8 mouse cellular contexts compared by ENCODE assay signal in genomic region chr11:54028044-54028951, GRCm38 (mm10). TPM values are rescaled to one million over a fixed set of nuclear protein-coding genes. Genes with fewer than 3 reads are reported as not detected.
DNase-seq lines count a peak whose midpoint lies in the region; ATAC-seq lines count a peak whose summit lies in the region.

Gene Slc22a4, minus strand, starts transcription at chr11:54028090.

- peak; percentile 75 for ATAC-seq in intestine, embryonic 14.5 days (replicated peaks; ENCODE audit: low FRiP score, low TSS enrichment, low read depth)
- ATAC-seq in megakaryocyte-erythroid progenitor cell, adult 5-6 weeks (replicated peaks; ENCODE audit: low FRiP score, low TSS enrichment, poor library complexity, severe bottlenecking): peak; percentile 64

- 0 out of 2 replicates have a peak, but pooled peaks cover 14% of the 10 kb centered on the region for H3K27me3 ChIP-seq in intestine, embryonic 14.5 days (replicated peaks; ENCODE audit: control insufficient read depth, insufficient read depth, low read length)

- H3K27ac ChIP-seq in intestine, embryonic 14.5 days (ENCODE audit: low read depth): no peak within 1 kb of the TSS

- H3K4me2 ChIP-seq in intestine, embryonic 14.5 days (ENCODE audit: low read length): peak within 1 kb of the TSS; percentile 96

- no peaks in the 10 kb centered on the region for H3K9me3 ChIP-seq in intestine, embryonic 14.5 days (ENCODE audit: control insufficient read depth, low read length)

- peak; percentile 87 for DNase-seq in adrenal gland, postnatal 10 days
- peak; percentile 85 for DNase-seq in embryo, embryonic 11 days
- DNase-seq in gastrocnemius, postnatal 25 days: peak; percentile 85
- peak; percentile 87 for DNase-seq in intestine, embryonic 14.5 days (ENCODE audit: low spot score)
- peak; percentile 50 to 70 for DNase-seq in left cerebral cortex, postnatal 25 days (ENCODE audit: low spot score in 2 of 2)
- DNase-seq in right cerebral cortex, postnatal 10 days (ENCODE audit: low spot score in 2 of 2): peak; percentile 74 to 80
- peak; percentile 68 to 81 for DNase-seq in urinary bladder, postnatal 4 days (ENCODE audit: low spot score in 2 of 2)

- peak within 1 kb of the TSS; percentile 52 for H3K4me3 ChIP-seq in intestine, embryonic 14.5 days (ENCODE audit: low read depth, low read length)

- H3K4me1 ChIP-seq in intestine, embryonic 14.5 days (replicated peaks; ENCODE audit: control insufficient read depth, insufficient read depth, low read length): peaks cover 4% of the 10 kb centered on the region

- 4% methylated on average over 60 of the region's 61 CpGs for WGBS in intestine, embryonic 14.5 days

- H3K9ac ChIP-seq in intestine, embryonic 14.5 days (ENCODE audit: low read length): peak within 1 kb of the TSS; percentile 45

- intact Hi-C loops in left cerebral cortex, postnatal 25 days (cut with DNase I): no loop called here

- no peaks in the 10 kb centered on the region for H3K36me3 ChIP-seq in intestine, embryonic 14.5 days (ENCODE audit: control insufficient read depth, insufficient read depth, low read length)

RNA-seq across cellular contexts. Expression of gene Slc22a4, which starts in this region (rescaled TPM):
- 1 to 10 TPM; 3.3 to 4.2 TPM for total RNA-seq in adrenal gland, postnatal 10 days (2021)
- total RNA-seq in gastrocnemius, postnatal 25 days (2021): 1 to 10 TPM; 1.6 to 6.9 TPM
- 0.18 and 0.51 TPM in 2 replicates for polyA plus RNA-seq in intestine, embryonic 14.5 days (2014; fragmentation: Nextera tagmentation; extraction: Ambion mirVana)
- total RNA-seq in left cerebral cortex, postnatal 25 days (2021): 1 to 10 TPM; 5.2 to 5.7 TPM
- total RNA-seq in megakaryocyte-erythroid progenitor cell, adult 5-6 weeks (2014; fragmentation: Nextera tagmentation): 8.4 and 11.5 TPM in 2 replicates
- total RNA-seq in megakaryocyte-erythroid progenitor cell, adult 5-6 weeks (2017): 1.8 and 4.9 TPM in 2 replicates

Comparison
In these comparisons a context has a peak if more than half of its experiments do, and no peak if none do; other contexts are left out.
1. Peak in DNase-seq, ATAC-seq, H3K4me3 ChIP-seq, H3K9ac ChIP-seq and H3K4me2 ChIP-seq in intestine, embryonic 14.5 days; RNA of the gene not detected or under 1 TPM.